Mouse (Mus musculus): ENCODE results near the gene Hspb9. TPM values are rescaled to one million over a fixed set of nuclear protein-coding genes. Genes with fewer than 3 reads are reported as not detected.

Hspb9 gene
- polyA plus RNA-seq (2016; fragmentation: Nextera tagmentation; extraction: Ambion mirVana) = 0.35 and 0.38 TPM in 2 replicates

DNA sequence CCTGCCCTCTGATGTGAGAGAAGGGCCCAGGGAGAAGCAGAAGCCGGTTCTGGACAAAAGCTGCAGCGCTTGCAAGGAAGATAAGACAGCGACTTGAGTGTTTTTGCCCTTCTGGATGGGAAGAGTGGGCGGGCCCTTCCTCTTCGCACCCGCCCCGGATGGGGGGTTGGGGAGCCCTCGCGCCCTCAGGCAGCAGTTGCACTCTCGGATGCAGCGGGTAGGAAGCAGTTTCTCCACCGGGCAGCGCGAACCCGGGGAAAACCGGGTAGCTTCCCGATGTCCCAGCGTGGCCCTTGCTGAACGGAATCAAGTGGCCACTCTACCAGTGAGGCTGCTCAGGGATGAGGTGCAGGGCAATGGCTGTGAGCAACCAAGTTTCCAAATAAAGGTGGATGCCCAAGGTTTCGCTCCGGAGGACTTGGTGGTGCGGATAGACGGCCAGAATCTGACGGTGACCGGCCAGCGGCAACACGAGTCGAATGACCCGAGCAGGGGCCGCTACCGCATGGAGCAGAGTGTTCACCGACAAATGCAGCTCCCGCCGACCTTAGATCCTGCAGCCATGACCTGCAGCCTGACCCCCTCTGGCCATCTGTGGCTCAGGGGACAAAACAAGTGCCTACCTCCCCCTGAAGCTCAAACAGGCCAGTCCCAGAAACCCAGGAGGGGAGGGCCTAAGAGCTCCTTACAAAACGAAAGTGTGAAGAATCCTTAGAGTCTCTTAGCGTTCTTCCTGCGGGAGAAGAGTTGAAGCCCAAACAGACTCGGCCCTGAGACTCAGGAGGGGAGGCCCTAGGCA lies at the start of gene Hspb9:
Hspb9 (plus strand) TSS at position 116 of the 799 bp plus-strand sequence.
- no peak for ATAC-seq (ENCODE audit: low FRiP score)
- Histone ChIP-seq H3K9me3 (replicated peaks) (no peaks in the 10 kb centered on the region), H3K36me3 (peaks cover 53% of the 10 kb centered on the region), H3K27ac (peak within 1 kb of the TSS; percentile 44; the same call in 1 of the 2 replicates), H3K27me3 (peaks cover 5% of the 10 kb centered on the region; the same call in 1 of the 2 replicates), H3K4me3 (peak within 1 kb of the TSS; percentile 12), H3K4me1 (peaks cover 30% of the 10 kb centered on the region), H3K4me2 (replicated peaks) (peak within 1 kb of the TSS; percentile 70), H3K9ac (peak within 1 kb of the TSS; percentile 47)
- WGBS = 6% methylated on average over 38 of the region's 38 CpGs

DNA sequence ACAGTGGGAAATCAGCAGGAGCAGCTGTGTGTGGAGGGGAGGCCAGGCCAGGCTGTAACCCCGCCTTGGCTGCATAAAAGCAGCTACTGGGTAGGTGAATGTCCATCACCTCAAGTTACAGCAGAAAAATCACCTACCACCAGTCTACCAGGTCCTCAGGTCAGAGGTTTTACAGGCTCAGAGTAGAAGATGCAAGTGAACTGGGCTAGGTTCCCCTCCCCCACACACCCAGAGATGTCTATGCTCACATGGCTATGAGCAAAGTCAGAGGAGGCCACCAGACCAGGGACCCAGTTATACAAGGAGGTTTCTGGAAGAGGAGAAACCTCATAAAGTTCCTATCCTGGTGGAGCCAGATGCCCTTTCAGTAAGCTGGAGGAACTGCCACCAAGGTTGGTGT lies 42.6 kb upstream of the Hspb9 start:
- no peak for ATAC-seq (ENCODE audit: low FRiP score)
- WGBS = 86% methylated on average over 1 of the region's 1 CpGs
- no peaks in the 10 kb centered on the region for H3K36me3 ChIP-seq

DNA sequence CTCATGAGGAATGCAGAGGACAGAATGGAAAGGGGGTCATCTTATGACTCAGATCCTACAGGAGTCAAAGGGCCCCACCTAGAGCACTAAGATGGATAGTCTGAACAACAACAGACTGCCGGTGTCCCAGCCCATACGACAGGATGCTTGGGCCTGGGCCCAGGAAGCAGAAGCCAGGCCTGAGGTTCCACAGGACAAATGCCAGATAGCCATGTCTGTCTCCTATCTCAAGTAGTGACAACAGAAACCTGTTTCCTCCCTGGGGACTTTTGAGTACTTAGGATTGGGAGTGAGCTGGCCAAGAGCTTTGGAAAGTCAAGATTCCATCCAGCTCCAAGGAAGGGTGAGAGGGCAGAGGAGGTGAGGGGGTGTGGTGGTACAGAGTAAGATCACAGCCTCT lies 41.7 kb upstream of the Hspb9 start:
- H3K4me2 ChIP-seq (replicated peaks) = no peak overlapping the region
- H3K4me3 ChIP-seq = no peak overlapping the region
- H3K27me3 ChIP-seq = peaks cover 26% of the 10 kb centered on the region
- no peak for ATAC-seq (ENCODE audit: low FRiP score)
- 83% methylated on average over 2 of the region's 2 CpGs for WGBS
- H3K4me1 ChIP-seq = peaks cover 6% of the 10 kb centered on the region
- no peaks in the 10 kb centered on the region for H3K36me3 ChIP-seq
- no peak overlapping the region for H3K27ac ChIP-seq
- H3K9me3 ChIP-seq (replicated peaks) = no peaks in the 10 kb centered on the region
- H3K9ac ChIP-seq = no peak overlapping the region

More for the DNA sequence above, 42.6 kb upstream of the Hspb9 start:
- H3K27ac ChIP-seq = no peak overlapping the region
- H3K9me3 ChIP-seq (replicated peaks) = no peaks in the 10 kb centered on the region
- peaks cover 21% of the 10 kb centered on the region for H3K27me3 ChIP-seq
- peaks cover 6% of the 10 kb centered on the region for H3K4me1 ChIP-seq
- no peak overlapping the region for H3K4me3 ChIP-seq
- H3K4me2 ChIP-seq (replicated peaks) = no peak overlapping the region
- no peak overlapping the region for H3K9ac ChIP-seq

DNA sequence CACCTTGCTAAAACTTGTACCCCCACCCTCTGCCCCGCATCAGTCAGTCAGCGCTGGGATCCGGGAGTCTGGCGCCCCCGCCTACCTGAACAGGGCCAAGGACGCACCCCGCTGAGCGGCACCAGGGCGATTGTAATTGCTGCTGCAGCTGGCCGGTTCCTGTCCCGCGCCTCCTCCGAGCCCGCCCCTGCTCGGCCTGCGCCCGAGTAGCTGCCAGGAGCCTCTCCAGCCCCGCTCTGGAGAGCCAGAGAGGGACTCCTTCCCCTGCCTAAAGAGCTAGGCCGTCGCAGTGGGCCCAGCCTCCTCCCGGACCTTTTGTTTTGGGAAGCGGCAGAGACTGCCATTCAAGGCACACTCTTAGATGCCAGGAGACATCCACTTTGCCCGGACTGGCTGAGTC lies 40.5 kb upstream of the Hspb9 start:
- no peak for ATAC-seq (ENCODE audit: low FRiP score)
- Histone ChIP-seq H3K4me1 (peaks cover 6% of the 10 kb centered on the region), H3K27ac (no peak overlapping the region), H3K9me3 (replicated peaks) (no peaks in the 10 kb centered on the region), H3K9ac (peak overlapping the region; percentile 50), H3K4me2 (replicated peaks) (peak overlapping the region; percentile 43), H3K36me3 (no peaks in the 10 kb centered on the region), H3K27me3 (peaks cover 26% of the 10 kb centered on the region), H3K4me3 (peak overlapping the region; percentile 16; the same call in 1 of the 2 replicates)
- under 1% methylated on average over 20 of the region's 23 CpGs for WGBS

DNA sequence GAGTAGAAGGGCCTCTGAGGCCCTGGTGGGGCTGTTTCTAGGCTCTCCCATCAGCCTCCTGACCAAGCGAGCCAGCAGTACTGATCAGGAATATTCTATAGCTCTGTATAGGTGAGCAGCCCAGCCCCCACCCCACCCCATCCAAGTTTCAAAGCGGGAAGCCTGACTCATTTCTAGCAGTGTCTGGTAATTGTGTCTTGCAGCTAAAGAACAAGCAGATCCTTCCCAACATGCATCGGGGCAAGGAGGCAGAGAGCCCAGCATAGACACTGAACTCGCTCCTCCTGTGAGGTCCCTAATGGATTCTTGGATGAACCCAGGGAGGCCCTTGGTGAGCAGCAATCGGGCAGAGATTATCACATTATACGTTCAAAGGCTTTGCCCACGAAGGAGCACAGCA lies 35.8 kb upstream of the Hspb9 start:
- Histone ChIP-seq H3K27ac (no peak overlapping the region), H3K4me2 (replicated peaks) (no peak overlapping the region), H3K27me3 (peaks cover 18% of the 10 kb centered on the region), H3K4me3 (no peak overlapping the region), H3K9me3 (replicated peaks) (no peaks in the 10 kb centered on the region), H3K36me3 (no peaks in the 10 kb centered on the region), H3K4me1 (peaks cover 6% of the 10 kb centered on the region), H3K9ac (no peak overlapping the region)
- ATAC-seq (ENCODE audit: low FRiP score) = no peak
- WGBS = 63% methylated on average over 7 of the region's 7 CpGs

DNA sequence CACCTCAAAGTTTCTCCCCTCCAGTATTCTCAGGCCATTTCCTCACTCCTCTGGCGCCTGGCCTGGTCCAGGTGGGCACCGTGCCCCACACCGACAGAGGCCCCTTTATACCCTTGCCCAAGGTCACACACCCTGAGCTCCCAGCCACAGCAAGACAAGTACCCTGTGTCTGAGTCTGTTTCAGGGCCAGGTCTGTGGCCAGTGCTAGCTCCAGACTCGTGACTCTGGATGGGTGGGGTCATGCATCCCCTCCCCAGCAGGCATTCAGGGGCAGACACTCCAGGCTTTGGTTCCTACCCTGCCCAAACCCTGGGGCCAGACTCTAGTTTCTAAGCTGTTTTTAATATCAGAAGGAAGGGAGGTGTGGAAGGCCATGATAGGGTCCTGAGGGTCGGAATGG lies 31.8 kb upstream of the Hspb9 start:
- Histone ChIP-seq H3K27ac (no peak overlapping the region), H3K9ac (no peak overlapping the region), H3K4me2 (replicated peaks) (no peak overlapping the region), H3K36me3 (no peaks in the 10 kb centered on the region), H3K9me3 (replicated peaks) (no peaks in the 10 kb centered on the region), H3K4me1 (no peaks in the 10 kb centered on the region), H3K27me3 (no peaks in the 10 kb centered on the region), H3K4me3 (no peak overlapping the region)
- 81% methylated on average over 5 of the region's 5 CpGs for WGBS
- no peak for ATAC-seq (ENCODE audit: low FRiP score)

DNA sequence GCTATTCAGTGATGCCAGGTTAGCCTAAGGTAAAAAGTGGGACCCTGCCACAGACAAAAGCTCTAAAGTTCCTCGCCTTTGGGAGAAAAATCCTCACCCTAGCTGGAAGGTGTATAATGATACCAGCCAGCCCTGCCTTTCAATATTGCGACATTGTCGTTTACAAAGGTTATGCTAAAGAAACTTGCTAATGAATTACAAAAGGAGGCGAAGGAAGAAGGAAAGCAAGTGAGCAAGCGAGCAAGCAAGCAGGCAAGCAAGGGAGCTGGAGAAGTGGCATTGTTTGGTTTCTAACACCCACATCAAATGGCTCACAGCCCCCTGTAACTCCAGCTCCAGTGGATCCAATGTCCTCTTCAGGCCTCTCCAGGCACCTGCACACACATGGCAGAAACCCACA lies 31.1 kb upstream of the Hspb9 start:
- no peaks in the 10 kb centered on the region for H3K4me1 ChIP-seq
- no peak for ATAC-seq (ENCODE audit: low FRiP score)
- H3K27me3 ChIP-seq = no peaks in the 10 kb centered on the region
- no peak overlapping the region for H3K4me3 ChIP-seq
- no peaks in the 10 kb centered on the region for H3K36me3 ChIP-seq
- no peak overlapping the region for H3K9ac ChIP-seq
- no peak overlapping the region for H3K27ac ChIP-seq
- WGBS = 64% methylated on average over 5 of the region's 5 CpGs
- no peak overlapping the region for H3K4me2 ChIP-seq (replicated peaks)
- no peaks in the 10 kb centered on the region for H3K9me3 ChIP-seq (replicated peaks)

DNA sequence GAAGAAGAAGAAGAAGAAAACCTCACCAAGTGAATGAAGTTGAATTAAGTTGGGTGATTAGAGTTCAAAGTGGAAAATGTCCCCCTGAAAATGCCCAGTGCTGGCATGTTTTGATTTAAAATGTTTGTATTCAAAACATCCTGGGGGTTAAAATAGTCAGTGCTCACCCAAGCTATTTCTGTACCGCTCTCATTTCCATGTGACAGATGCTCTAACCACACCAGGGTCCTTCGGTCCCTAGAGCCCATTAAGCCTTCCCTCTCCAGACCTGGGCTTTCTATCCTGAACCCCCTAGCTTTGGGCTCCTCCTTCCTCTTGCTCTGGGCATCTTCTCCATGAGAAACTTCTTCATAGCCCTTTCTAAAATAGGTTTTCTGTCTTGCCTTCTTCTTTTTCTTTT lies 29.6 kb upstream of the Hspb9 start:
- H3K4me1 ChIP-seq = no peaks in the 10 kb centered on the region
- H3K4me3 ChIP-seq = no peak overlapping the region
- H3K27me3 ChIP-seq = no peaks in the 10 kb centered on the region
- no peak for ATAC-seq (ENCODE audit: low FRiP score)
- no peaks in the 10 kb centered on the region for H3K9me3 ChIP-seq (replicated peaks)
- no peak overlapping the region for H3K4me2 ChIP-seq (replicated peaks)
- H3K27ac ChIP-seq = no peak overlapping the region
- no peak overlapping the region for H3K9ac ChIP-seq
- H3K36me3 ChIP-seq = no peaks in the 10 kb centered on the region
- WGBS = 77% methylated on average over 2 of the region's 2 CpGs

DNA sequence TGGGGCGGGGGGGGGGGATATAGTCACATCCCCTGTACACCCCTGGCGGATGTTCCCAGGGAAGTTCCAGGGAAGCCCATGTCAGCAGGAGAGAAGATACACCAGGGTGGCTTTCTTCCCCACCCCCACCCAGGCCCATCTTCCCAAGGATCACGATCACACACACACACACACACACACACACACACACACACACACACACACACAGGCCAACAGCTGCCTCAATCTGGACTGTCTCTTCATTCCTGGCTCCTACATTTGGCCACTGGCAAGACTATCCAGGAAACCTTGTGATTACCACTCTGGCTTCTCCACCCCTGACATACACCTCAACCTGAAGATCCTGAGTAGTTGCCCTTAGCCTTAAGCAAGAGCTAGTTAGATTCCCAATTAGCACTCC lies 28.3 kb upstream of the Hspb9 start:
- H3K36me3 ChIP-seq = no peaks in the 10 kb centered on the region
- ATAC-seq (ENCODE audit: low FRiP score) = no peak
- no peak overlapping the region for H3K27ac ChIP-seq
- H3K4me3 ChIP-seq = no peak overlapping the region
- H3K9ac ChIP-seq = no peak overlapping the region
- H3K4me2 ChIP-seq (replicated peaks) = no peak overlapping the region
- no peaks in the 10 kb centered on the region for H3K9me3 ChIP-seq (replicated peaks)
- H3K4me1 ChIP-seq = no peaks in the 10 kb centered on the region
- 78% methylated on average over 2 of the region's 3 CpGs for WGBS
- peaks cover 4% of the 10 kb centered on the region; the same call in 1 of the 2 replicates for H3K27me3 ChIP-seq

DNA sequence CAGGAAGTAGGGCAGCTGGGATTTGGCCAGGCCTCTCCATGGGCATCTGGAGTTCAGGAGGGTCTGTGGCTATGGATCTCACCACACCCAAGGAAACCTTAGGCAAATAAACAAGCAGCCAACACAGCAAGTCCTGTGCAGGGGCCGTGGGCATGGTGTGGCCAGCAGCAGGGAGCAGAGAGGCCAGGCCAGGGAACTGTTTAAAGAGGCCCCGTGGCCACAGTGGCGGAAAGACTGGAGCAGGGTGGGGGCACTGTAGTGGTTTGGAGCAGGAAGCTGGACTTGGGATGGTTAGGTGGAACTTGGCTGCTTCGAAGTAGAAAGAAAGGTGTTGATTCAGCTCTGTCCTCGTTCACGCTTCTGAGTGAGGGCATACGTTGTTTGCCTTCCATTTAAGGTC lies 26.4 kb upstream of the Hspb9 start:
- Histone ChIP-seq H3K4me3 (no peak overlapping the region), H3K4me2 (replicated peaks) (no peak overlapping the region), H3K36me3 (no peaks in the 10 kb centered on the region), H3K4me1 (peaks cover 7% of the 10 kb centered on the region), H3K27me3 (peaks cover 23% of the 10 kb centered on the region), H3K27ac (no peak overlapping the region), H3K9me3 (replicated peaks) (no peaks in the 10 kb centered on the region), H3K9ac (no peak overlapping the region; the same call in 1 of the 2 replicates)
- 71% methylated on average over 7 of the region's 7 CpGs for WGBS
- no peak for ATAC-seq (ENCODE audit: low FRiP score)

DNA sequence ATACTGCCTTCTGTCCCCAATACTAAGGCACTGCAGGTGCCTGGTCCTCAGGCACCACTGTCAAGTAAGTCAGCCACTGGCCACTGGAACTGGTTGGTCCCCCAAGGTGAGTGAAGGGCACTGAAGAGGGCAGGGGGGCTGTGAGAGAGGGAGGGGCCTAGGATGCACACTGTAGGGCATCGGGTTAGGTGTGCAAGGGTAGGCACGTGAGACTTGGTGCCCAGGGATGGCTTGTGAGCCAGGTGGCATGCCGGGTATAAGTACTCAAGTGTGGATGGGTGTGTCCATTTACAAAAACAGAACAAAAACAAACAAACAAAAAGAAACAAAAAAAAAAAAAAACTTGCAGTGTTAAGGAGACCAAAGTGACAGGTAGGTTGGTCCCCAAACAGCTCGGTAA lies 25.2 kb upstream of the Hspb9 start:
- Histone ChIP-seq H3K4me2 (replicated peaks) (no peak overlapping the region), H3K4me1 (peaks cover 14% of the 10 kb centered on the region), H3K27ac (no peak overlapping the region), H3K27me3 (peaks cover 34% of the 10 kb centered on the region), H3K9ac (no peak overlapping the region), H3K4me3 (no peak overlapping the region), H3K36me3 (no peaks in the 10 kb centered on the region), H3K9me3 (replicated peaks) (no peaks in the 10 kb centered on the region)
- no peak for ATAC-seq (ENCODE audit: low FRiP score)
- 77% methylated on average over 4 of the region's 4 CpGs for WGBS

DNA sequence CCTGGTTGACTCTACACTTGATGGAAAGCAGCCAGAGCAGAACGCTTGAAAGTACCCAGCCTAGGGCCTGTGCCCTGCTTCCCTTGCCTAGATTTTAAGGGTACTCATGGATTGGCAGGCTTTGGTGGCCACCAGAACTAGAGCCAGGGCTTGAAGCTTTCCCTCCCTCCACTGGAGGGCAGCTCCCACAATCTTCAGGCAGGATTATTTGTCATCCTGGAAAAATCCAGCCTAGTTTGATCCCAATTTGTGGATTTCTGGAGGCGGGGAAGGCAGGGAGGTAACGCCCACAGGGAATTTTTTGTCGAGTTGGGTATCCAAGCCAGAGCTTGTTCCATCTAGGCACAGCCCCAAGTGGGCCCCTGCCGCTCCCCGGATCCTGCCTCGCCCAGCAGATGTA lies 23.3 kb upstream of the Hspb9 start:
- Histone ChIP-seq H3K27me3 (peaks cover 34% of the 10 kb centered on the region), H3K9me3 (replicated peaks) (no peaks in the 10 kb centered on the region), H3K4me3 (no peak overlapping the region), H3K4me1 (peaks cover 14% of the 10 kb centered on the region), H3K36me3 (no peaks in the 10 kb centered on the region), H3K4me2 (replicated peaks) (no peak overlapping the region), H3K9ac (no peak overlapping the region), H3K27ac (no peak overlapping the region)
- ATAC-seq (ENCODE audit: low FRiP score) = no peak
- WGBS = 80% methylated on average over 7 of the region's 7 CpGs

DNA sequence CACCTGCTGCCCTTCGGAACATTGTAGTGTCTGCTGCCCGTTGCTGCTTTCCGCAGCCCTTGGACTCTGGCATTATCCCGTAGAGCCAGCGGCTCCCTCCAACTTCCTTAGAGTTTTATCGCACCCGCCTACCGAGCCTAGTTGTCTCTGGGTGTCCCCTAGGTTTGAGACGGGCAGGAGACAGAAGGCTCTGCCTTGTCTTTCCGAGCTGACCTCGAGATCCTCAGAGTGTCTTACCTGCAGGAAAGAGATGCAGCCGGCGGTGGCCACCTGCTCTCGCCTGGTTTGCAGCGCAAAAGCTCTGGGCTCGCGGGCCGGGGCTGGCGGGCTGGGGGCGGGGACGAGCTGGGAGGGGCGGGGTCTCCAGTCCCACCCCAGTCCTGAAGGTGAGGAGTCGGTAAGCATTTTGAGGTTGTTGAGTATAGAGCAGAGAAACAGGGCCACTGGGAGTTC lies 21.5 kb upstream of the Hspb9 start, which contains the start of gene Zfp385c:
Zfp385c (minus strand) TSS at position 292 of the 453 bp plus-strand sequence.
- WGBS = 2% methylated on average over 23 of the region's 23 CpGs
- ATAC-seq (ENCODE audit: low FRiP score) = no peak
- Histone ChIP-seq H3K27ac (no peak within 1 kb of the TSS), H3K36me3 (no peaks in the 10 kb centered on the region), H3K4me3 (peak within 1 kb of the TSS; percentile 24), H3K4me2 (replicated peaks) (peak within 1 kb of the TSS; percentile 53), H3K9ac (peak within 1 kb of the TSS; percentile 15; the same call in 1 of the 2 replicates), H3K9me3 (replicated peaks) (no peaks in the 10 kb centered on the region), H3K4me1 (peaks cover 14% of the 10 kb centered on the region), H3K27me3 (peaks cover 34% of the 10 kb centered on the region)

Measured in hindbrain, embryonic 12.5 days (tissue).